Mouse (Mus musculus) hindbrain, postnatal 0 days (tissue): ENCODE data around the gene Rps6ka1. TPM values are rescaled to one million over a fixed set of nuclear protein-coding genes. Genes with fewer than 3 reads are reported as not detected.
"Not testable (repeated sequence)": the region's sequence is repeated elsewhere in the genome, so short reads cannot be mapped to it uniquely, and the experiment has no call there.

Experiments
- ATAC-seq: fragments of 200-750 bp; cut with Nextera tagmentation; 2 replicates; pipeline ENCODE4 v1.8.0; 2017; ENCODE audit warnings: mild to moderate bottlenecking, moderate TSS enrichment, moderate library complexity
- DNase-seq: peaks from one replicate; pipeline ENCODE4 v3.0.0-alpha.2; 2015; ENCODE audit warnings: low spot score
- H3K27ac ChIP-seq: fragments of 300-500 bp; sonication (generic); 2 replicates; pipeline ENCODE4 v1.5.1; 2014; ENCODE audit warnings: mild to moderate bottlenecking
- H3K27me3 ChIP-seq: fragments of 300-500 bp; sonication (generic); 2 replicates; pipeline ENCODE4 v1.6.1; 2014; ENCODE audit warnings: low read length, mixed read lengths; ENCODE audit not compliant: insufficient read depth
- H3K36me3 ChIP-seq: fragments of 300-500 bp; sonication (generic); 2 replicates; pipeline ENCODE4 v1.6.1; 2014; ENCODE audit warnings: low read length, mixed read lengths; ENCODE audit not compliant: insufficient read depth
- H3K4me1 ChIP-seq: fragments of 300-500 bp; sonication (generic); 2 replicates; pipeline ENCODE4 v1.6.1; 2014; ENCODE audit warnings: antibody characterized with exemption, low read length, mixed read lengths; ENCODE audit not compliant: insufficient read depth
- H3K4me2 ChIP-seq: fragments of 300-500 bp; sonication (generic); 2 replicates; pipeline ENCODE4 v1.6.1; 2014; ENCODE audit warnings: low read depth, mild to moderate bottlenecking, low read length, moderate library complexity, mixed read lengths
- H3K4me3 ChIP-seq: fragments of 300-500 bp; sonication (generic); 2 replicates; pipeline ENCODE4 v1.5.1; 2014; ENCODE audit warnings: low read length
- H3K9ac ChIP-seq: fragments of 300-500 bp; sonication (generic); replicated peaks from 2 replicates; pipeline ENCODE4 v1.6.1; 2014; ENCODE audit warnings: mild to moderate bottlenecking, low read length, moderate library complexity, mixed read lengths
- H3K9me3 ChIP-seq: fragments of 300-500 bp; sonication (generic); 2 replicates; pipeline ENCODE4 v1.6.1; 2016; ENCODE audit warnings: low read length, mixed read lengths
- CTCF ChIP-seq: IDR thresholded peaks from 2 replicates; pipeline ENCODE4 v1.5.1; 2016; ENCODE audit warnings: antibody characterized with exemption, control low read depth, low read depth
- WGBS: fragments of 180-500 bp; shearing (Covaris S2); extraction: QIAGEN DNeasy Blood & Tissue Kit; methylation state at CpG from one replicate; pipeline ENCODE4 v1.1.7; 2014; 5-methylcytosine and 5-hydroxymethylcytosine counted together
- polyA plus RNA-seq: library from polyadenylated mRNA; unstranded; fragments of >200 nt; fragmentation: Nextera tagmentation; extraction: Ambion mirVana; gene quantifications from 2 replicates; pipeline ENCODE4 v1.2.1, GENCODE M21; 2015
- total RNA-seq: library from RNA; depleted of rRNA; stranded (reverse); fragments of >200 nt; gene quantifications from 2 replicates; pipeline ENCODE4 v1.2.3, GENCODE M21; 2014

Gene Rps6ka1
- total and polyA plus RNA-seq, 2 experiments from 2014 or later: 22.6 to 31.1 TPM

DNA sequence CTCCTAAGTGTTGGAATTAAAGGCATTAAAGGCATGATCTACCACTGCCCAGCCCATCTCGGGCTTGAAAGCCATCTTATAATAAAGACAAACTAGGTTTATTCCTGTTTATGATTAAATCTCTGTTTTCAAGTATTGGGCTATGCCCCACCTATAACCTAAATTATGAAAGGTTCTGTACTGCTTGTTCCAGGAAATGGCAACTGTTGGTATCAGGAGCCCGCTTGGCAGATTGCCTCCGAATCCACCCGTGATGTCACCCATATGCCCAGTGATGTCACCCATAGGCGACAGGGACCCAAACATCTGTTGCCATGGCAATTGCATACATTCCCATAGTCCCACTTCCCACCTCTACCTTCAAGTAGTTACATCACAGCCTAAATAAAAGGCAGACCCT lies 36.1 kb upstream of the Rps6ka1 start:
- H3K9me3 ChIP-seq: no peaks in the 10 kb centered on the region
- H3K4me3 ChIP-seq: no peak overlapping the region
- H3K27ac ChIP-seq: no peak overlapping the region
- DNase-seq (no peak), ATAC-seq (no peak)
- TF ChIP-seq CTCF: no peak
- no peaks in the 10 kb centered on the region for H3K36me3 ChIP-seq
- no peaks in the 10 kb centered on the region for H3K4me1 ChIP-seq
- WGBS: 86% methylated on average over 5 of the region's 5 CpGs
- H3K27me3 ChIP-seq: no peaks in the 10 kb centered on the region
- H3K9ac ChIP-seq: no peak overlapping the region
- H3K4me2 ChIP-seq: no peak overlapping the region

DNA sequence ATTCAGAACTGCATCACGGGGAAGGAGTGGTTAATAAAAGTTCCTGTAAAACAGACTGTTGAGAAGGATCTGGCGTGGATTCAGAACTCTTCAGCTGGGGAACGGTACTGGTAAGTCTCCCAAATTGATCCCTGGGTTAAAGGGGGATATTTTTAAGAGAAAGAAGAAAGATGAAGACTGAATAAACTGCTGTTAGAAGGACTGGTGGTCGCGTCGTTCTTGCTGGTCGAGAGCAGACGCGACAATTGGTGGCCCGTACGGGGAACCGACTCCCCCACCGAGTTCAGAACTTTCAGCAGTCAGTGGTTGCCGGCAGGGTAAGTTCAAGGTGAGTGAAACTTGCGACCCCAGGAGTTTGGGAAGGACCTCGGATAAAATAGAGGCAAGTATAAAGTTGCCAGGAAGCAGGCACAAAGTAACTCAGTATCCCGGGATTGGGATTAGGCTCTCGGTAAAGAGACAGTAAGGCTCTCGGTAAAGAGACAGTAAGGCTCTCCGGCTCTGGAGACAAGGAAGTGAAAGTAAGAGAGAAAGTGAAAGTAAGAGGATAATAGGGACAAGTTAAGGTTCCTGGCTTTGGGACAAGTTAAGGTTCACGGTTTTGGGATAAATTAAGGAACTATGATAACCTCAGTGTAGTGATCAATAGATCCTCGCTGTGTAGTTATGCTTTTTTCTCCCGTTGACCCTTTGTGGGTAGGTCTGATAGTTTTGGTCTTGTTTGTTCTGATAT lies 30.7 kb upstream of the Rps6ka1 start:
- not testable (repeated sequence) for H3K36me3 ChIP-seq, H3K9ac ChIP-seq, H3K9me3 ChIP-seq, H3K27me3 ChIP-seq, H3K4me3 ChIP-seq, H3K4me1 ChIP-seq, DNase-seq, ATAC-seq, H3K27ac ChIP-seq, H3K4me2 ChIP-seq
- WGBS: 86% methylated on average over 15 of the region's 23 CpGs

GRCm38 (mm10) chr4:133911983-133912382 lies 24.4 kb upstream of the Rps6ka1 start:
- no peak for ATAC-seq

DNA sequence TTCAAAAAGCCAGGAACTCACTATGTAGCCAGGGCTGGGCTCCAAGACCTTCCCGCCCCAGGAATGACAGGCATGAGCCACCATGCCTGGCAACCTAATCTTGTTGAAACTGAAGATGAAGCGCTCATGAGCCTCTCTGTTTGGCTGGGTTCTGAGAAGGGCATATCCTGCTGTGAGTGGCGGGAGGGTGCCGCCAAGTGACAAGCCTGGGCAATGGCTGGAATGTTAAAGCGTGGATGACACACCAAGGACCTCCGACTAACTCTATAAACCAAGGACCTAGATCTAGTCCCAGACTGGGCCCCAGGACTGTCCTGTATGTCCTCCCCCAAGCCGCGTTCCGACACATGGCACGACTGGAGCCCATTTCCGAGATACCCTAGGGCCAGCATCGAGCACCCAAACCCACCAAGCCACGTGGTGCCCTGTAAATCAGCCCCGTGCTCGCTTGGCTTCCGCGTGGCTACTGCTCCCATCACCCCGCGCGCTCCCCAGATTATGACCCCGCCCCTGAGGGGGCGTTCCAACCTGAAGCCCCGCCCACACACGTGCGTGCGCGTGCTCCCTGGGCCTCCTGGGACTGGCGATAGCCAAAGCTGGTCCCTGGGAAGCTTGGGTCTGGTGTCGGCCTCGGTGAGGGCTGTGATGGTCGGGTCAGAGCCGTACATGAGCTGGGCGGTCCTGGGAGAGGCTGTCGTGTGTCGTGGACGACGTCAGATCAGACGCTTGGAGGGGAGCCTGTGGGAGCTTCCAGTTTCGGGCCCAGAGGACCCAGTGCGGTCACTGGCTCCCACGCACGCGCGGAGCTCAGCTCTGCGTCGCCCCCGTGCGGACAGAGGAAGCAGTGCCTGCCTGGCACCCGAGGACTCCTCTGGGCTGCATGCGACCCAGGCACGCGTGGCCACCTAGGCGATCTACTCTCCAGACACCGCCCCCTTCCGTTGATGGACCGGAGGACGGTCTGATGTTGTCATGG lies 22.9 kb upstream of the Rps6ka1 start:
- DNase-seq (peak; percentile 98), ATAC-seq (peak; percentile 97)
- Histone ChIP-seq H3K4me2 (peak overlapping the region; percentile 55), H3K4me1 (peaks cover 11% of the 10 kb centered on the region; the same call in 1 of the 2 replicates), H3K27ac (peak overlapping the region; percentile 92), H3K9me3 (no peaks in the 10 kb centered on the region), H3K36me3 (no peaks in the 10 kb centered on the region), H3K27me3 (no peaks in the 10 kb centered on the region), H3K4me3 (peak overlapping the region; percentile 48), H3K9ac (peak overlapping the region; percentile 70)
- WGBS: under 1% methylated on average over 57 of the region's 57 CpGs
- TF ChIP-seq CTCF: peak; percentile 100

More at GRCm38 (mm10) chr4:133911983-133912382, 24.4 kb upstream of the Rps6ka1 start:
- Histone ChIP-seq H3K27ac (0 out of 2 replicates have a peak overlapping the region, but pooled peaks have one; percentile 92), H3K27me3 (no peaks in the 10 kb centered on the region), H3K4me2 (no peak overlapping the region), H3K9me3 (no peaks in the 10 kb centered on the region), H3K36me3 (no peaks in the 10 kb centered on the region), H3K9ac (no peak overlapping the region), H3K4me3 (no peak overlapping the region), H3K4me1 (peaks cover 11% of the 10 kb centered on the region; the same call in 1 of the 2 replicates)
- no peak for TF ChIP-seq CTCF
- 77% methylated on average over 4 of the region's 4 CpGs for WGBS
- no peak for DNase-seq

DNA sequence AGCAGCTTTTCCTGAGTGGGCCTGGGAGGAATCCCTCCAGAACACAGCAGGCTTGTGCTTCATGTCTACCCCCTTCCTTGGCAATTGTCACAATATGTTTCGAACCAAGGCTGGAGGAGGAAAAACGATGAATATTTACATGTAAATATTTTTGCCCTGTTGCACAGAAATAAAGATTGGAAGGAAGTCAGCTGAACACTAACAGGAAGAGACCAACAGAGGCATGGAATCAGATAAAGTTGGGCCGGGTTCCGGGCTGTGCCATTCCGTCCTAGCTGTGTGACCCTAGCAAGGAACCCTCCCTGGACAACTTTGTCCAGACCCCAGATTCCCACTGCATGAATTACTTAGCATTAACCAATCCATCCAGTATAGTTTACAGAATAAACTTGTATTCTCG lies 20.5 kb upstream of the Rps6ka1 start:
- ATAC-seq: no peak
- no peaks in the 10 kb centered on the region for H3K9me3 ChIP-seq

GRCm38 (mm10) chr4:133907086-133907485 lies 19.5 kb upstream of the Rps6ka1 start:
- peaks cover 11% of the 10 kb centered on the region; the same call in 1 of the 2 replicates for H3K4me1 ChIP-seq
- DNase-seq: no peak
- 67% methylated on average over 4 of the region's 4 CpGs for WGBS
- no peaks in the 10 kb centered on the region for H3K36me3 ChIP-seq
- H3K27me3 ChIP-seq: no peaks in the 10 kb centered on the region
- H3K9ac ChIP-seq: no peak overlapping the region
- TF ChIP-seq CTCF: no peak
- H3K4me2 ChIP-seq: no peak overlapping the region
- no peak overlapping the region for H3K27ac ChIP-seq
- no peaks in the 10 kb centered on the region for H3K9me3 ChIP-seq
- H3K4me3 ChIP-seq: no peak overlapping the region
- ATAC-seq: no peak

More for the DNA sequence above, 20.5 kb upstream of the Rps6ka1 start:
- no peak for TF ChIP-seq CTCF
- Histone ChIP-seq H3K4me3 (no peak overlapping the region), H3K36me3 (no peaks in the 10 kb centered on the region), H3K4me2 (no peak overlapping the region), H3K9ac (no peak overlapping the region), H3K27ac (no peak overlapping the region), H3K27me3 (no peaks in the 10 kb centered on the region), H3K4me1 (peaks cover 11% of the 10 kb centered on the region; the same call in 1 of the 2 replicates)
- whole genome bisulfite sequencing: 90% methylated on average over 6 of the region's 6 CpGs
- no peak for DNase-seq

GRCm38 (mm10) chr4:133906336-133906735 lies 18.7 kb upstream of the Rps6ka1 start:
- H3K27me3 ChIP-seq, H3K9me3 ChIP-seq, H3K4me1 ChIP-seq, H3K9ac ChIP-seq, H3K27ac ChIP-seq, H3K4me2 ChIP-seq, ATAC-seq, H3K4me3 ChIP-seq, DNase-seq, H3K36me3 ChIP-seq: not testable (repeated sequence)
- 93% methylated on average over 5 of the region's 5 CpGs for WGBS
